Mouse (Mus musculus) heart, embryonic 11.5 days (tissue): Measurements from ENCODE around the gene Anxa6. TPM values are rescaled to one million over a fixed set of nuclear protein-coding genes. Genes with fewer than 3 reads are reported as not detected.

ENCODE experiments used
- ATAC-seq: fragments of 200-750 bp; cut with Nextera tagmentation; replicated peaks from 2 replicates; pipeline ENCODE4 v1.8.0; 2017; ENCODE audit warnings: moderate library complexity; ENCODE audit not compliant: insufficient number of reproducible peaks, low FRiP score, low TSS enrichment
- H3K27ac ChIP-seq: fragments of 300-500 bp; sonication (generic); 2 replicates; pipeline ENCODE4 v1.5.1; 2014; ENCODE audit warnings: mild to moderate bottlenecking, low read depth, low read length
- H3K27me3 ChIP-seq: fragments of 300-500 bp; sonication (generic); 2 replicates; pipeline ENCODE4 v1.6.1; 2014; ENCODE audit warnings: mild to moderate bottlenecking, low read length, mixed read lengths; ENCODE audit not compliant: control insufficient read depth, insufficient read depth
- H3K36me3 ChIP-seq: fragments of 300-500 bp; sonication (generic); 2 replicates; pipeline ENCODE4 v1.6.1; 2014; ENCODE audit warnings: mild to moderate bottlenecking, low read length, moderate library complexity, mixed read lengths; ENCODE audit not compliant: control insufficient read depth, insufficient read depth
- H3K4me1 ChIP-seq: fragments of 300-500 bp; sonication (generic); 2 replicates; pipeline ENCODE4 v1.6.1; 2014; ENCODE audit warnings: low read length; ENCODE audit not compliant: control insufficient read depth, insufficient read depth
- H3K4me2 ChIP-seq: fragments of 300-500 bp; sonication (generic); 2 replicates; pipeline ENCODE4 v1.6.1; 2014; ENCODE audit warnings: mild to moderate bottlenecking, moderate library complexity
- H3K4me3 ChIP-seq: fragments of 300-500 bp; sonication (generic); 2 replicates; pipeline ENCODE4 v1.5.1; 2014; ENCODE audit warnings: low read depth, low read length
- H3K9ac ChIP-seq: fragments of 300-500 bp; sonication (generic); 2 replicates; pipeline ENCODE4 v1.6.1; 2014; ENCODE audit warnings: mild to moderate bottlenecking, low read depth, low read length, moderate library complexity
- H3K9me3 ChIP-seq: fragments of 300-500 bp; sonication (generic); replicated peaks from 2 replicates; pipeline ENCODE4 v1.6.1; 2016; ENCODE audit warnings: low read length; ENCODE audit not compliant: control insufficient read depth
- WGBS: fragments of 180-500 bp; shearing (Covaris S2); extraction: QIAGEN DNeasy Blood & Tissue Kit; methylation state at CpG from one replicate; pipeline ENCODE4 v1.1.7; 2014; ENCODE audit not compliant: insufficient replicate concordance; 5-methylcytosine and 5-hydroxymethylcytosine counted together
- polyA plus RNA-seq: library from polyadenylated mRNA; unstranded; fragments of >200 nt; fragmentation: Nextera tagmentation; extraction: Ambion mirVana; gene quantifications from 2 replicates; pipeline ENCODE4 v1.2.1, GENCODE M21; 2014

Anxa6 gene
- polyA plus RNA-seq, 1 experiment from 2014 or later, result 300 TPM

GRCm38 (mm10) chr11:54984581-54984980 lies 48.7 kb downstream of the Anxa6 start:
- 48% methylated on average over 4 of the region's 4 CpGs for WGBS
- no peak for ATAC-seq
- H3K9me3 ChIP-seq, result no peaks in the 10 kb centered on the region
- H3K27ac ChIP-seq, result no peak overlapping the region
- no peak overlapping the region for H3K9ac ChIP-seq
- no peak overlapping the region for H3K4me2 ChIP-seq
- H3K27me3 ChIP-seq, result no peaks in the 10 kb centered on the region
- H3K36me3 ChIP-seq, result peaks cover 47% of the 10 kb centered on the region
- H3K4me3 ChIP-seq, result no peak overlapping the region
- H3K4me1 ChIP-seq, result 0 out of 2 replicates have a peak, but pooled peaks cover 5% of the 10 kb centered on the region

- H3K9ac ChIP-seq, result no peak overlapping the region
- no peak overlapping the region for H3K4me2 ChIP-seq
- H3K27ac ChIP-seq, result no peak overlapping the region
- WGBS, result 3% methylated on average over 6 of the region's 6 CpGs
- ATAC-seq, result no peak
- H3K4me3 ChIP-seq, result no peak overlapping the region
- peaks cover 9% of the 10 kb centered on the region; the same call in 1 of the 2 replicates for H3K4me1 ChIP-seq
- H3K27me3 ChIP-seq, result no peaks in the 10 kb centered on the region
- no peaks in the 10 kb centered on the region for H3K9me3 ChIP-seq
- H3K36me3 ChIP-seq, result peaks cover 50% of the 10 kb centered on the region
These were observed 49.2 kb downstream of the Anxa6 start for GRCm38 (mm10) chr11:54984085-54984484.

- H3K9ac ChIP-seq, result no peak overlapping the region
- H3K4me2 ChIP-seq, result no peak overlapping the region
- H3K27ac ChIP-seq, result no peak overlapping the region
- WGBS, result 88% methylated on average over 6 of the region's 6 CpGs
- peaks cover 17% of the 10 kb centered on the region; the same call in 1 of the 2 replicates for H3K4me1 ChIP-seq
- H3K4me3 ChIP-seq, result no peak overlapping the region
- H3K27me3 ChIP-seq, result no peaks in the 10 kb centered on the region
- ATAC-seq, result no peak
- peaks cover 41% of the 10 kb centered on the region for H3K36me3 ChIP-seq
- H3K9me3 ChIP-seq, result no peaks in the 10 kb centered on the region
These were observed 50.7 kb downstream of the Anxa6 start for GRCm38 (mm10) chr11:54982520-54982919.

GRCm38 (mm10) chr11:54981630-54982029 lies 51.6 kb downstream of the Anxa6 start:
- peaks cover 41% of the 10 kb centered on the region for H3K36me3 ChIP-seq
- 89% methylated on average over 4 of the region's 4 CpGs for WGBS
- no peak overlapping the region for H3K4me3 ChIP-seq
- no peaks in the 10 kb centered on the region for H3K27me3 ChIP-seq
- peaks cover 15% of the 10 kb centered on the region; the same call in 1 of the 2 replicates for H3K4me1 ChIP-seq
- H3K4me2 ChIP-seq, result no peak overlapping the region
- H3K9ac ChIP-seq, result no peak overlapping the region
- ATAC-seq, result no peak
- H3K27ac ChIP-seq, result no peak overlapping the region
- no peaks in the 10 kb centered on the region for H3K9me3 ChIP-seq

DNA sequence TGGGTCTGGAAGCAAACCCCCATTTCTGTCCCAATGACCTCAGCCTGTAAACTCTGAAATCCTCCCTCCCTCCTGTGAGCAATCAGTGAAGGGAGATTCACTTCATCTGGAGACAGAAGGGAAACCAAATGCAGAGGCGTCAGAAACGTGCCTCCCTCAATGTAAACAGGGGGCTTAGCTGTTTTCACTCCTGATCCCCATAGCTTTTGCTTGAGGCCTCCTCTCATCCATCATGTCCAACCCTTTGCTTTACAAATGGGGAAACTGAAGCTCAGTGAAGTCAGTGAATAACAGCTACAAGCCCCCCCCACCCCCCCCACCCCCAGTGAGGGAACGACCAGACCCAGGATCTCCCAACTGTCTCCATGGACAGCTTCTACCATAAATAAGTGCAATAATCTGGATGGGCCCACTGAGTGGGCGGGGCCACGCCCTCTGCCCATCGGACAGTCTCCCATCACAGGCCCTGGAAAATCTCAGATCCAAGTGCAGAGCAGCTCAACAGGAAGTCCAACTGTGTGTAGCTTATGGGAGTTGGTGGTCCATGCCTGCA lies 55.8 kb downstream of the Anxa6 start:
- no peak overlapping the region for H3K27ac ChIP-seq
- H3K9ac ChIP-seq, result no peak overlapping the region
- H3K4me3 ChIP-seq, result no peak overlapping the region
- H3K9me3 ChIP-seq, result no peaks in the 10 kb centered on the region
- H3K27me3 ChIP-seq, result no peaks in the 10 kb centered on the region
- H3K4me2 ChIP-seq, result no peak overlapping the region
- peaks cover 28% of the 10 kb centered on the region for H3K4me1 ChIP-seq
- no peak for ATAC-seq
- 53% methylated on average over 6 of the region's 6 CpGs for WGBS
- peaks cover 31% of the 10 kb centered on the region for H3K36me3 ChIP-seq

GRCm38 (mm10) chr11:54976351-54976750 lies 56.9 kb downstream of the Anxa6 start:
- Histone ChIP-seq H3K4me2 (no peak overlapping the region), H3K36me3 (peaks cover 20% of the 10 kb centered on the region), H3K4me3 (no peak overlapping the region), H3K4me1 (peaks cover 30% of the 10 kb centered on the region), H3K9ac (no peak overlapping the region), H3K27me3 (no peaks in the 10 kb centered on the region), H3K9me3 (no peaks in the 10 kb centered on the region), H3K27ac (no peak overlapping the region)
- WGBS, result 81% methylated on average over 2 of the region's 2 CpGs
- ATAC-seq, result no peak

- Histone ChIP-seq H3K4me1 (peaks cover 30% of the 10 kb centered on the region), H3K9ac (no peak overlapping the region), H3K27ac (no peak overlapping the region), H3K36me3 (peaks cover 14% of the 10 kb centered on the region), H3K9me3 (no peaks in the 10 kb centered on the region), H3K4me3 (no peak overlapping the region), H3K4me2 (no peak overlapping the region), H3K27me3 (no peaks in the 10 kb centered on the region)
- 78% methylated on average over 2 of the region's 2 CpGs for WGBS
- ATAC-seq, result no peak
These were observed 57.5 kb downstream of the Anxa6 start for GRCm38 (mm10) chr11:54975756-54976155.

- no peak overlapping the region for H3K4me2 ChIP-seq
- no peaks in the 10 kb centered on the region for H3K9me3 ChIP-seq
- H3K4me1 ChIP-seq, result peaks cover 30% of the 10 kb centered on the region
- 84% methylated on average over 5 of the region's 5 CpGs for WGBS
- H3K27me3 ChIP-seq, result no peaks in the 10 kb centered on the region
- H3K36me3 ChIP-seq, result peaks cover 13% of the 10 kb centered on the region
- no peak overlapping the region for H3K9ac ChIP-seq
- no peak overlapping the region for H3K4me3 ChIP-seq
- no peak for ATAC-seq
- H3K27ac ChIP-seq, result no peak overlapping the region
These were observed 57.9 kb downstream of the Anxa6 start for GRCm38 (mm10) chr11:54975340-54975739.

DNA sequence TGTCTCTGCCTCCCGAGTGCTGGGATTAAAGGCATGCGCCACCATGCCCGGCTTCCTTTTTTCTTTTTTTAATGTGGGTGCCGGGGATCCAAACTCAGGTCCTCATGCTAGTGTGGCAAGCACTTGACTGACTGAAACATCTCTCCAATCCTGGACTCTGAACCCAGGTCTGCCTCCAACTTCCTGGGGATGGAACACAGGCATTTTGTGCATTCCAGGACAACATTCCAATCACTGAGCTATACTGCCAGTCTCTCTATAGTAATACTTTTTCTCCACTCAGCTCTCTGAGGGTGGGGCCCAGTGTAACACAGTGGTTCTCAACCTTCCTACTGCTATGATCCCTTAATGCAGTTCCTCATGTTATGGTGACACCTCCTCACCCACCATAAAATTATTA lies 58.6 kb downstream of the Anxa6 start:
- H3K9me3 ChIP-seq, result no peaks in the 10 kb centered on the region
- no peak for ATAC-seq
- peaks cover 30% of the 10 kb centered on the region for H3K4me1 ChIP-seq
- H3K27me3 ChIP-seq, result no peaks in the 10 kb centered on the region
- H3K27ac ChIP-seq, result no peak overlapping the region
- no peak overlapping the region for H3K4me3 ChIP-seq
- WGBS, result 85% methylated on average over 4 of the region's 4 CpGs
- no peak overlapping the region for H3K4me2 ChIP-seq
- H3K36me3 ChIP-seq, result peaks cover 9% of the 10 kb centered on the region
- H3K9ac ChIP-seq, result no peak overlapping the region
